Mouse (Mus musculus) kidney, embryonic 16.5 days (tissue): ENCODE measurements around the gene Akt1. TPM values are rescaled to one million over a fixed set of nuclear protein-coding genes. Genes with fewer than 3 reads are reported as not detected.

ENCODE experiments used
- ATAC-seq: fragments of 200-750 bp; cut with Nextera tagmentation; 2 replicates; pipeline ENCODE4 v1.8.0; 2017; ENCODE audit warnings: moderate TSS enrichment; ENCODE audit not compliant: low FRiP score, low TSS enrichment
- H3K27ac ChIP-seq: fragments of 300-500 bp; sonication (generic); 2 replicates; pipeline ENCODE4 v1.5.1; 2014; ENCODE audit warnings: low read length
- H3K27me3 ChIP-seq: fragments of 300-500 bp; sonication (generic); 2 replicates; pipeline ENCODE4 v1.6.1; 2014; ENCODE audit warnings: low read length, control low read depth, mixed read lengths; ENCODE audit not compliant: insufficient read depth
- H3K36me3 ChIP-seq: fragments of 300-500 bp; sonication (generic); 2 replicates; pipeline ENCODE4 v1.6.1; 2014; ENCODE audit warnings: low read length, control low read depth, mixed read lengths; ENCODE audit not compliant: insufficient read depth
- H3K4me1 ChIP-seq: fragments of 300-500 bp; sonication (generic); 2 replicates; pipeline ENCODE4 v1.6.1; 2014; ENCODE audit warnings: low read length, control low read depth, mixed read lengths; ENCODE audit not compliant: insufficient read depth
- H3K4me2 ChIP-seq: fragments of 300-500 bp; sonication (generic); replicated peaks from 2 replicates; pipeline ENCODE4 v1.6.1; 2014; ENCODE audit warnings: low read depth, low read length
- H3K4me3 ChIP-seq: fragments of 300-500 bp; sonication (generic); 2 replicates; pipeline ENCODE4 v1.5.1; 2014; ENCODE audit warnings: mild to moderate bottlenecking, low read length
- H3K9ac ChIP-seq: fragments of 300-500 bp; sonication (generic); replicated peaks from 2 replicates; pipeline ENCODE4 v1.6.1; 2014; ENCODE audit warnings: low read length
- H3K9me3 ChIP-seq: fragments of 300-500 bp; sonication (generic); 2 replicates; pipeline ENCODE4 v1.6.1; 2016; ENCODE audit warnings: low read length, control low read depth
- WGBS: fragments of 180-500 bp; shearing (Covaris S2); extraction: QIAGEN DNeasy Blood & Tissue Kit; methylation state at CpG from one replicate; pipeline ENCODE4 v1.1.7; 2014; 5-methylcytosine and 5-hydroxymethylcytosine counted together
- microRNA-seq: library from miRNA; unstranded; fragments of <30 nt; microRNA quantifications from one replicate; pipeline ENCODE4, GENCODE M21; 2016
- polyA plus RNA-seq: library from polyadenylated mRNA; unstranded; fragments of >200 nt; fragmentation: Nextera tagmentation; extraction: Ambion mirVana; gene quantifications from 2 replicates; pipeline ENCODE4 v1.2.1, GENCODE M21; 2015

The Akt1 gene
- polyA plus RNA-seq, 1 experiment from 2014 or later = 49.5 TPM

- H3K4me3 ChIP-seq = no peak overlapping the region
- peaks cover 5% of the 10 kb centered on the region; the same call in 1 of the 2 replicates for H3K36me3 ChIP-seq
- no peak overlapping the region for H3K4me2 ChIP-seq
- WGBS = 63% methylated on average over 20 of the region's 20 CpGs
- H3K4me1 ChIP-seq = 0 out of 2 replicates have a peak, but pooled peaks cover 3% of the 10 kb centered on the region
- H3K9me3 ChIP-seq = no peaks in the 10 kb centered on the region
- ATAC-seq = peak; percentile 60
- no peaks in the 10 kb centered on the region for H3K27me3 ChIP-seq
- H3K27ac ChIP-seq = no peak overlapping the region
- H3K9ac ChIP-seq = no peak overlapping the region
Measured at GRCm38 (mm10) chr12:112604709-112605649, 69.7 kb downstream of the Akt1 start.

DNA sequence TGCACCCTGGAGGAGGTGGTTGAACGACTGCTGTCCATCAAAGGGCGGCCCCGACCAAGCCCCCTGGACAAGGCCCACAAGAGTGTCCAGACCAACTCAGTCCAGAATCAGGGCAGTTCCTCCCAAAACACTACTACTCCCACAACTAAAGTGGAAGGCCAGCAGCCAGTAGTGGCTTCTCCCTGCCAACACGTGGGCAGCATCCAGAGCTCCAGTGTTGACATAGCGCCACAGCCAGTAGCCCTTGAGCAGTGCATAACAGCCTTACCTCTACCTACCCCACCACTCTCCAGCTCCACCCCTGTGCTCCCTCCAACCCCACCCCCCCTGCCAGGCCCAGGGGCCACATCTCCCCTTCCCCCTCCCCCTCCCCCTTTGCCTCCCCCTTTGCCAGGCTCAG, 70.7 kb downstream of the Akt1 start:
- no peak overlapping the region for H3K4me2 ChIP-seq
- no peak overlapping the region for H3K27ac ChIP-seq
- 0 out of 2 replicates have a peak, but pooled peaks cover 5% of the 10 kb centered on the region for H3K4me1 ChIP-seq
- WGBS = 69% methylated on average over 5 of the region's 5 CpGs
- H3K27me3 ChIP-seq = no peaks in the 10 kb centered on the region
- ATAC-seq = no peak
- H3K36me3 ChIP-seq = peaks cover 4% of the 10 kb centered on the region; the same call in 1 of the 2 replicates
- H3K4me3 ChIP-seq = no peak overlapping the region
- no peak overlapping the region for H3K9ac ChIP-seq
- H3K9me3 ChIP-seq = no peaks in the 10 kb centered on the region

Small RNA genes within 50 kb of the gene (microRNA-seq; reads per million reads assigned to microRNA genes)
- gene Mir6939 = not detected

Other genes with a start within 250 kb of the Akt1 start
- 0.13 and 0.19 TPM in 2 replicates for gene A530016L24Rik, start 185.4 kb downstream of the Akt1 start, polyA plus RNA-seq
- 0.67 and 0.91 TPM in 2 replicates for gene Tmem179, start 158.1 kb downstream of the Akt1 start, polyA plus RNA-seq
- 4.7 and 5.3 TPM in 2 replicates for gene Inf2, start 86.1 kb downstream of the Akt1 start, polyA plus RNA-seq
- gene Adssl1, start 54.8 kb downstream of the Akt1 start, polyA plus RNA-seq = 10.7 and 12.7 TPM in 2 replicates
- gene Siva1, start 30.2 kb downstream of the Akt1 start, polyA plus RNA-seq = 273 and 296 TPM in 2 replicates
- 6.4 and 7.0 TPM in 2 replicates for gene Zbtb42, start 3.9 kb upstream of the Akt1 start, polyA plus RNA-seq
- 15.7 and 17.5 TPM in 2 replicates for gene Cep170b, start 45.6 kb upstream of the Akt1 start, polyA plus RNA-seq
- gene Pld4, start 85.8 kb upstream of the Akt1 start, polyA plus RNA-seq = 7.3 and 7.4 TPM in 2 replicates
- gene Ahnak2, start 127.8 kb upstream of the Akt1 start, polyA plus RNA-seq = 0.91 and 1.2 TPM in 2 replicates
- 14.0 and 14.7 TPM in 2 replicates for gene Clba1, start 134.1 kb upstream of the Akt1 start, polyA plus RNA-seq
- 113 and 124 TPM in 2 replicates for gene Cdca4, start 154.5 kb upstream of the Akt1 start, polyA plus RNA-seq
- 0.15 and 0.22 TPM in 2 replicates for gene Gpr132, start 193.3 kb upstream of the Akt1 start, polyA plus RNA-seq